Mouse (Mus musculus) adrenal gland, postnatal 25 days (tissue): Measurements from ENCODE around the gene Slc9a3r1. TPM values are rescaled to one million over a fixed set of nuclear protein-coding genes. Genes with fewer than 3 reads are reported as not detected.

Experiments
- DNase-seq: peaks from one replicate; pipeline ENCODE4 v3.0.0; 2021; ENCODE audit warnings: mixed read lengths
- total RNA-seq: library from RNA; stranded (reverse); gene quantifications from 2 replicates; pipeline ENCODE4 v1.2.3, GENCODE M21; 2021

Gene Slc9a3r1
- total RNA-seq, 1 experiment from 2014 or later = 17.5 TPM

DNA sequence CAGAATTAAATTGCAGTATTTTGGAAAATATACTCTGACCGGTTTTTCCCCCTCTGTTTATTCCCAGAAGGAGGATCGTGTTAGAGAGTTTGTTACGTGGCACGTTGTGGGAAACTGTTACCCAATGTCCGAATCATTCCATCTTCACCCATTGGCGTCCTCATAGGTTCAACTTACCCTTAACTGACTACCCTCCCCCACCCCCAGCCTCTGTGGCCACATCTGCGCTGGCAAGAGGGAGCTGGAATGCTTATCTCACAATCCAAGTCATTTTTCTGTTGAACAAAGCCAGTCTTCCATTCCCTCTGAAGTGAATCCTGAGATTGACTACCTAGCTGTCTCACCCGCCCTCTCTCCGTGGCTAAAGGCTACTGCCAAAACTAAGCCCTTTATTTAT, 938 bp upstream of the Slc9a3r1 start:
- no peak for DNase-seq

GRCm38 (mm10) chr11:115163568-115164150, 518 bp downstream of the Slc9a3r1 start:
- peak; percentile 29 for DNase-seq

GRCm38 (mm10) chr11:115164341-115164975, 1.3 kb downstream of the Slc9a3r1 start:
- DNase-seq = no peak

DNA sequence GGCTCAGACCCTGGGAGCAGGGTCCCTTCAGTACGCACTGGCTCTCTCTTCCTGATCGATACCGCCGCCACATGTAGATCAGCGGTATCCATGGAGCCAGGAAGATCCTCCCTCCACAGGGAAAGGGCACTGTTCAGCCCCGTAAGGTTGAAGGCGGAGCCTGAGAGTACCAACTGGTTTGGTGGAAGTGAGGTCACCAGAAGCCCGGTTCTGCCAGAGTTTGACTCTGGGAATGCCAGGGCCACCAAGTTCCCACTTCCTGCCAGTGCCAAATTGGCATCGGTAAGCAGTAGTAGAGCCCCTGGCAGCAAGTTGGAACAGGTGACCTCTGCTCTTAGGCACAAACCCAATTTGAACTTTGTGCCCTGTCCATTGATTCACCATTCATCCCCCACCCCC, 1.8 kb downstream of the Slc9a3r1 start:
- peak; percentile 53 for DNase-seq

DNA sequence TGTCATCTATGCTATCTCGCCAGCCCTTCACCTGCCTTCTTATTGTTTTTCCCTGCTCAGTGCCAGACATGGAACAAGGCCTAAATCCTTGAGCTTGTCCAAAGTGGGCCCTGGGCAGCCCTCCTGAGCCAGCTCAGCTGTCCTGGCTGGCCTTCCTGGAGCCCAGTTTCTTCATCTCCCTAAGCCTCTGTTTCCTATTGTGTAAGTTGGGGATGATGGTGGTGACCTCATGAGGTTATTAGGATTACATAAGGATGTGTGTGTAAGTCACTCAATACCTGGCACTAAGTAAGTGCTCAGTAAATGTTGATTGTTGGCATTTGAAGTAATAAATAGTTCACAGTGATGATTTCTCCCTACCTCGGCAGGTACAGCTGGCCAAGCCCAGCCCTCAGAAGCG, 3.6 kb downstream of the Slc9a3r1 start:
- no peak for DNase-seq

DNA sequence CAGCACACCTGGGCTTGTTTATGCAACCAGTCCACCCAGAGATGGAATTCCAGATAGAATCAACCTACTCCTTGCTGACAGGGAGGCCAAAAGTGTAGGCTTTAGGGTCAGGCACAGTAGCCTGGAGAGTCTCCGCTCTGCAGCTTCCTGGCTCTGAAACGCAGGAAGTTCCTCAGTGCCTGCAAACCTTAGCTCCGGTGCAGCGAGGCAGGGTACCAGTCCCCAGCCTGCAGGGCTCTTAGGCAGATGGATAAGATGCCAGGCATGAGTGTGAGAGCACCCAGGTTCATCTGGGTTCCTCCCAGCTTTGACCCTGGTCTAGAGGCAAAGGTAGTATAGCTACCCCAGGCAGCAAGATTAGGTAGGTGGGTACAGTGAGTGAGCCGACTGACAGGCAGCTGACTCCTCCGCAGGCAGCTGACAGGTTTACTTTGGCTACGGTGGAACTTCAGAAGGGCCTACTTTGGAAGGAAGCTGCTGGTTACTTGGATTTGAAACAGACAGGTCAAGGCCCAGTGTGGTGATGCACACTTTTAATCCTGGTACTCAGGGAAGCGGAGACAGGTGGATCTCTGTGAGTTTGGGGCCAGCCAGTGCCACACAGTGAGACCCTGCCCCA, 4.6 kb downstream of the Slc9a3r1 start:
- no peak for DNase-seq

GRCm38 (mm10) chr11:115169430-115169829, 6.3 kb downstream of the Slc9a3r1 start:
- DNase-seq = no peak

GRCm38 (mm10) chr11:115171125-115171524, 8.0 kb downstream of the Slc9a3r1 start:
- DNase-seq = no peak

DNA sequence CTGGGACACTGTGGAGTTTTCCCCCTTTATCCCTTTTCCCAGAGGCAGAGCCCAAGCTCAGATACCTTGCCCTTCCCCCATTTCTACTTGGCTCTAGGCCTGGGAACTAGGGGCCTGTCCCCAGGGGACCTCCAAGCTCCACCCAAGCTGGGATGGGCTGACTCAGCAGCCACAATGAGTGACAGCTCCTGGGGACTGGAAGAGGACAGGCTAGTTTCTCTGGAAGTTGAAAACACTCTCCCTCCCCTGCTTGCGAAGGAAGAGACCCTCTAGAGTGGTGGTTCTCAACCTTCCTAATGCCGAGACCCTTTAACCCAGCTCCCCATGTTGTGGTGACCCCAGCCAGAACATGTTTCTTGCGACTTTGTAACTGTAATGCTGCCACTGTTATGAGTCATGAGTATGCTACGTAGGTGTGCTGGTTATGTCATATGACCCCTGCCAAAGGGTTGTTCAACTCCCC, 9.7 kb downstream of the Slc9a3r1 start:
- peak; percentile 42 for DNase-seq

GRCm38 (mm10) chr11:115173549-115174339, 10.6 kb downstream of the Slc9a3r1 start:
- DNase-seq = no peak

GRCm38 (mm10) chr11:115176399-115177190, 13.5 kb downstream of the Slc9a3r1 start:
- DNase-seq = no peak

GRCm38 (mm10) chr11:115177559-115178195, 14.5 kb downstream of the Slc9a3r1 start:
- DNase-seq = peak; percentile 45

DNA sequence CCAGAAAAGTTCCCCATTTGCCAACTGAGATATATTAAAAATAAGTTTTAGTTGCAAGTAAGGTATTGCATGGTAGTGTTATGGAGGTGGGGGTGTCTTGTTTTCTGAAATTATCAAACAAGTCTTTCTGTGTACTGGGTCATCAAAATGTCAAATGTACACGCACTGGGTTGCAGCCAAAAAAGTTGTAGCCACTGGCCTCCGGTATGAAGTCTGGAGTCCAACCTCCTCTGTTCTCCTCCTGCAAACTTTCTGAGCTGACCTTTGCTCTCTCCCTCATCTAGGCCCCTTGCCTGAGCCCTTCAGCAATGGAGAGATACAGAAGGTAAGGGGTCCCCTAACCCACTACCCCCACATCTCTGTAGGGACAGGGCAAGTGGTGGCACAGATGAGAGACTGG, 15.6 kb downstream of the Slc9a3r1 start:
- DNase-seq = no peak

DNA sequence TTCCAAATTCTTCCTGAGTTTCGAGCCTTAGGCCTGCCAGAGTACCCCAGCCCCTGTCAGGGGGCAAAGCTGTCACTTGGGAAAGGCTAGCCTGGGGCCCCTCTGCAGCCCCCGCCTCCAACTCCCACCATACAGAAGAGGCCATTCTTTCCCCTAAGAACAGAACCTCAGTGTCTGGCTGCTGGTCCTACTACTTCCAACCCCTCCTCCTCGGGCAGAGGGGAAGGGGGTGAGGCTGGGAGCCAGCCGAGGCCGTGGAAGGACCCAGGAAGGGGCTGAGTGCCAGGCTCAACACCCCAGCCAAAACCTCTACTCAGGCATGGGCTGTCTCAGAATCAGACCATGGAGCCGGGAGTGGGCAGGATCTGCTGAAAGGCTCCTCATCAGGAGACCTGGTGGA, 16.1 kb downstream of the Slc9a3r1 start:
- DNase-seq = no peak

DNA sequence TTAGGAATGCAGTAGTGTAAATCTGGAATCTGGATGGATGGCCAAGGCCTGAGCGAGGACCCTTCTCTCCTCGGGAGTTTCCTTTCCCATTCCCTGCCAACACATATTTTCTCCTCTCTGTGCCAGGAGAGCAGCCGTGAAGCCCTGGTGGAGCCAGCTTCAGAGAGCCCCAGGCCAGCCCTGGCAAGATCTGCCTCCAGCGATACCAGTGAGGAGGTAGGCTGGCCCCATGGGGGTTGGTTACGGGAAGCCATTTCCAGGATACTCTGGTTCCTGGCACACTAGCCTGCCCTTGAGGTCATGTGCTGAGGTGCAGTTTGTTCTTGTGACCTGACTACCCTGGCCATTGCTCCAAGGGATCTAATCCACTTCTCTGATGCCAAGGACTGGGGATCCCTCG, 16.7 kb downstream of the Slc9a3r1 start:
- DNase-seq = peak; percentile 35

DNA sequence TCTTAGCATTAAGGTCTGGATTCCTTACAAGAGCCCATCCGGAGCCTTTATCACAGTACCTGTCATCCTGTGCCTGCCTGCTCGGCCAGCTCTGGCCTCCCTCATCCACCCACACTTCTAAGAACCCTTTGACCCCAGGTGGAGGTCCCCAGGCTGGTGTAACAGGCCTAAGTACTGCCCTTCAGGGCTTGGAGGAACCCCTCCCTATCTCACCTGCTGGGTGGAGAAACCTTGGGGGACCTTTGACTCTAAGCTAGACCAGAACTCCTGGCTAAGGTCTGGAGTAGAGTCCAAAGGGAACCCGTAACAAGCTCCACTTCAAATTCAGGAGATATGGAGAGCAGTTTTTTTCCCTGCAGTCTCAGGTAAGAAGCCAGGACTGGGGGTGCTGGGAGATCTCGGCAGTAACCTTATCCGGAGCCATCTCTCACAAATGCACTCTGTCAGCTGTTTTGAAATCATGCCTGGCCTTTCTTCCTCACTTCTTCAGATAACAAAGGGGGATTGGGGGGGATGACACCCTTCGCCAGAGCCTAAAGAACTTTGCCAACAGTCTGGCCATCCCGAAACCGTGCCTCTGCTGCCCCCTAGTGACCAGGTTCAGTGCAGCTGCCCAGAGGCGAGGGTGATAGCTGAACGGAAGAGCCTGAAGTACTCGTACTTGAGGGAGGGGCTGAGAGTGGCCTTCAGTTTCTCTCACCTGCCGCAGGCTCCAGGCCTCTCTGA, 18.9 kb downstream of the Slc9a3r1 start:
- DNase-seq = peak; percentile 86

GRCm38 (mm10) chr11:115184973-115185372, 21.8 kb downstream of the Slc9a3r1 start:
- no peak for DNase-seq

- peak; percentile 100 for DNase-seq
These were observed 24.1 kb downstream of the Slc9a3r1 start, which contains the start of gene Tmem104 for GRCm38 (mm10) chr11:115187224-115187639. Gene Tmem104, plus strand, starts transcription at chr11:115187487.

GRCm38 (mm10) chr11:115187693-115188092, 24.6 kb downstream of the Slc9a3r1 start, which contains the start of gene Nat9:
Gene Nat9, minus strand, starts transcription at chr11:115187859.
- DNase-seq = peak; percentile 27

DNA sequence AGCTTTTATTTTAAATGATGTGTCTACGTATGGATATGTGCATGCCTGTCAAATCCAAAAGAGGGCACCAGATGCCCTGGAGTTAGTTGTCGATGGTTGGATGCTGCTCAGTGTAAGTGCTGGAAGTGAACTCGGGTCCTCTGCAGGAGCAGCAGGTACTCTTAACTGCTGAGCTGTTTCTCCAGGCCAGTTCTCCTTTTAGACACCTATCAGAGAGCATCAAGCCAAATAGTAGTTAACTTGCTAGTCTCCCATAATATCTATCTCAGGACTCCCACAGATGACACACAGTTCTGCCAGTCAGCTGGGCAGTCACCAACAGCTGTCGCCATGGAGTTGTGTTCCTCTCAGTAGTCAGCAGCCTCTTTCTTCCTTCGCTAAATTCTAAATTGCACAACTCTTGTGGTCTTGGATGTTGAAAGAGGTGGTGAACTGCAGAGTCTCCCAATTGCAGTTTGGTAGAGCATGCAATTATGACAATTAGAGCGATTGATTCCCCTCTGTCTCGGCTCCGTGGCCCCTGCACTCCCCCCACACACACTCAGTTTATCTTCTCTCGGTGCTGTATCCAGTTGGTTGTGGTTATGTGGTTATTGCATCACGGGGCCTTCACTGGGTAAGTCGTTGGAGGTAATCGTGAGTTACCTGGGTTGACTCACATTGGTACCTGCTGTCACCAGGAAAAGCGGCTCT, 25.5 kb downstream of the Slc9a3r1 start:
- DNase-seq = no peak
